Mouse (Mus musculus) kidney, adult 2 months (tissue): ENCODE data around the gene Ntsr2.

Source experiments
- CTCF ChIP-seq: fragments of 200-500 bp; conservative IDR thresholded peaks from 2 replicates; pipeline ENCODE4 v1.5.1; 2011; ENCODE audit warnings: low read depth, mild to moderate bottlenecking, control low read depth, low read length, moderate library complexity, mixed read lengths; ENCODE audit not compliant: insufficient read depth, insufficient read length
- POLR2A ChIP-seq: fragments of 200-500 bp; IDR thresholded peaks from one replicate; pipeline ENCODE4 v1.6.1; 2011; ENCODE audit warnings: low read depth, low read length, control low read depth

DNA sequence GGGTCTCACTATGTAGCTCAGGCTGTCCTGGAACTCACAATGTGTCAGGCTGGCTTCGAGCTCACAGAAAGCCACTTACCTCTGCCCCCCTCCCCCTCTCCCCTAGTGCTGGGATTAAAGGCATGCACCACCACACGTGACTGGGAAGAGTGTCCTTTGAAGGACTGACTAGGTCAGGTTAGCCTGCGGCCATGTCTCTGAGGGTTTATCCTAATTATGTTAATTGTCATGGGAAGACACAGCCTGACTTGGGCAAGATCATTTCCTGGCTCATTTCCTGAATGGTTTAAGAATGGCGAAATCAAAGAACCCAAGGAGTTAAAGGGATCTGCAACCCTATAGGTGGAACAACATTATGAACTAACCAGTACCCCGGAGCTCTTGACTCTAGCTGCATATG, 41.6 kb downstream of the Ntsr2 start:
- TF ChIP-seq CTCF (no peak), POLR2A (no peak)
